Mouse (Mus musculus): ENCODE measurements around the gene Myo6. TPM values are rescaled to one million over a fixed set of nuclear protein-coding genes. Genes with fewer than 3 reads are reported as not detected.

Myo6 gene
- polyA plus RNA-seq, 1 experiment from 2014 or later = 12.1 TPM

- Histone ChIP-seq H3K9ac (no peak overlapping the region), H3K4me1 (no peaks in the 10 kb centered on the region), H3K27ac (no peak overlapping the region), H3K4me3 (no peak overlapping the region), H3K27me3 (no peaks in the 10 kb centered on the region), H3K9me3 (no peaks in the 10 kb centered on the region), H3K4me2 (no peak overlapping the region), H3K36me3 (no peaks in the 10 kb centered on the region)
- ATAC-seq (ENCODE audit: insufficient number of reproducible peaks, low FRiP score, low TSS enrichment, low read depth) = no peak
- 94% methylated on average over 2 of the region's 2 CpGs for WGBS
Measured at GRCm38 (mm10) chr9:80256561-80256960, 91.7 kb downstream of the Myo6 start.

DNA sequence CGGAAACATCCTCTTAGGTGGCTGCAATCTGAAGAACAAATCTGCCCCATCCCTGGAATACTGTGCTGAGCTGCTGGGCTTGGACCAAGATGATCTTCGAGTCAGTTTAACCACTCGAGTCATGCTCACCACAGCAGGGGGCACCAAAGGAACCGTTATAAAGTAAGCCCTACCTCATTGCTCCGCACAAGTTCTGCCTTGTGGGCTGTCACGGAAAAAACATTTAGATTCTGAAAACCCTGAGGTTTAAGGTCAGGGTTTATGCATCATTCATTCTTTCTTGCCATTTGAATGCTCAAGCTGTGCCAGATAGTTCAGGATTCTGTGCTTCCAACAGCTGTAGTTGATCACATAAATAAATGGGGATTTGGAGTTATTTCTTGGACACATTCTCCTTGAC, 93.6 kb downstream of the Myo6 start:
- H3K4me2 ChIP-seq = no peak overlapping the region
- WGBS = 25% methylated on average over 6 of the region's 6 CpGs
- ATAC-seq (ENCODE audit: insufficient number of reproducible peaks, low FRiP score, low TSS enrichment, low read depth) = 0 out of 2 replicates have a peak, but pooled peaks have one; percentile 40
- no peaks in the 10 kb centered on the region for H3K36me3 ChIP-seq
- H3K27me3 ChIP-seq = no peaks in the 10 kb centered on the region
- no peak overlapping the region for H3K9ac ChIP-seq
- 0 out of 2 replicates have a peak, but pooled peaks cover 4% of the 10 kb centered on the region for H3K4me1 ChIP-seq
- H3K27ac ChIP-seq = peak overlapping the region; percentile 14; the same call in 1 of the 2 replicates
- H3K9me3 ChIP-seq = no peaks in the 10 kb centered on the region
- H3K4me3 ChIP-seq = no peak overlapping the region

DNA sequence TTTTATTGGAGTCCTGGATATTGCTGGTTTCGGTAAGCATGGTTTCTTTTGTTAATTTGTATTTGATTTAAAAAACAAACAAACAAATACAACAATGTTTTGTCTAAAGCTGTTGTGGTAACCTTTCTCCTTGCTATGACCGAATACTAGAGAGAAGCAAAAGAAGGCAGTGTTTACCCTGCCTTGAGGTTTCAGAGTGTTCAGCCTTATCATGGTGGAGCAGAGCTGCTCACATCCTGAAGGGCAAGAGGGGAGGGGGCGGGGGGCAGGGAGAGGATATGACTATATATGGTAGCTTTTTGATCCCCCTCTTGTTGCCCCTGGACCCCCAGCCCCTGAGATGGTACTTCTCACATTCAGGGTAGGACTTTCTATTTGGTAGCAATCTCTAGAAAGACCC, 96.1 kb downstream of the Myo6 start:
- no peak overlapping the region for H3K4me3 ChIP-seq
- no peak overlapping the region for H3K4me2 ChIP-seq
- no peaks in the 10 kb centered on the region for H3K9me3 ChIP-seq
- 0 out of 2 replicates have a peak, but pooled peaks cover 4% of the 10 kb centered on the region for H3K4me1 ChIP-seq
- no peaks in the 10 kb centered on the region for H3K27me3 ChIP-seq
- 77% methylated on average over 3 of the region's 3 CpGs for WGBS
- H3K9ac ChIP-seq = no peak overlapping the region
- ATAC-seq (ENCODE audit: insufficient number of reproducible peaks, low FRiP score, low TSS enrichment, low read depth) = no peak
- H3K27ac ChIP-seq = no peak overlapping the region
- no peaks in the 10 kb centered on the region for H3K36me3 ChIP-seq

GRCm38 (mm10) chr9:80262367-80263026, 97.7 kb downstream of the Myo6 start:
- Histone ChIP-seq H3K9me3 (no peaks in the 10 kb centered on the region), H3K9ac (no peak overlapping the region), H3K36me3 (no peaks in the 10 kb centered on the region), H3K4me2 (no peak overlapping the region), H3K4me1 (0 out of 2 replicates have a peak, but pooled peaks cover 4% of the 10 kb centered on the region), H3K4me3 (no peak overlapping the region), H3K27me3 (no peaks in the 10 kb centered on the region), H3K27ac (no peak overlapping the region)
- WGBS = 24% methylated on average over 8 of the region's 8 CpGs
- ATAC-seq (ENCODE audit: insufficient number of reproducible peaks, low FRiP score, low TSS enrichment, low read depth) = no peak

- Histone ChIP-seq H3K4me1 (0 out of 2 replicates have a peak, but pooled peaks cover 4% of the 10 kb centered on the region), H3K27ac (no peak overlapping the region), H3K4me3 (no peak overlapping the region), H3K36me3 (no peaks in the 10 kb centered on the region), H3K4me2 (no peak overlapping the region), H3K9ac (no peak overlapping the region), H3K27me3 (no peaks in the 10 kb centered on the region), H3K9me3 (no peaks in the 10 kb centered on the region)
- WGBS = 74% methylated on average over 7 of the region's 7 CpGs
- ATAC-seq (ENCODE audit: insufficient number of reproducible peaks, low FRiP score, low TSS enrichment, low read depth) = no peak
Measured at GRCm38 (mm10) chr9:80266086-80266485, 101.3 kb downstream of the Myo6 start.

DNA sequence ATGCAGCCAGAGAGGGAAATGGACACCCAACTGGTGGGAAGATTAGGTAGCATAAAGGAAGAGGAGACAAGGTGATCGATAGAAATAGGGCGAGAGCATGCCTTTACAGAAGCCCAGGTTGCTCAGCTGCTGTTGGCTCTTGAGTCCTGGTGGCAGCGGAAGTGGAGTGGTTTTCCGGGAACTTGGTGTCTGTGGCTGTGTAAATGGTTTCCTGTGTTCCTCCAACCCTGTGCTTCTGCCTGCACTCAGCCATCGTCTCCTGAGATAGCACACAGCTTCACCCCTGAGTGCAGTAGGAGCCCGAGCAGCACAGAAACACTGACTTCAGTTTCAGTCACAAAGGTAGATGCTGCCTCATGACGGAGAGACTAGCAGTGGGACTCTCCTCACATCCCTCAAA, 101.7 kb downstream of the Myo6 start:
- Histone ChIP-seq H3K9ac (no peak overlapping the region), H3K4me3 (no peak overlapping the region), H3K4me1 (0 out of 2 replicates have a peak, but pooled peaks cover 4% of the 10 kb centered on the region), H3K36me3 (no peaks in the 10 kb centered on the region), H3K27me3 (no peaks in the 10 kb centered on the region), H3K9me3 (no peaks in the 10 kb centered on the region), H3K27ac (no peak overlapping the region), H3K4me2 (no peak overlapping the region)
- ATAC-seq (ENCODE audit: insufficient number of reproducible peaks, low FRiP score, low TSS enrichment, low read depth) = no peak
- 81% methylated on average over 7 of the region's 7 CpGs for WGBS

DNA sequence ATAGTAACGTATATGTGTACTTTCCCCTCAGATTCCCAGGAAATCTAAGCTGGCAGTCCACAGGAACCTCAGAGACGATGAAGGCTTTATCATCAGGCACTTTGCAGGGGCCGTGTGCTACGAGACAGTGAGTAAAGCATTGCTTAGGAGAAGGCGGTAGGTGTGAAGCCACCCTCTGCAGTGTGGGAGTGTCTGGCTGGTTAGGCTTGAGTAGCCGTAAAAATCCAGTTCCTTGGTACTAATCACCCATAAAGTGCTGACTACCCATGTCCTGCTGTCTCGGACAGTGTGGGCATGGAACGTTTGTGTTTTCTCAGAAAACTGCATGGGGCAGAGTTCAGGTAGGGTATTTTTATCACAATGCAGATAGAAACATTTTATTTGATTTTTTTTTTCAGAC, 104.8 kb downstream of the Myo6 start:
- no peak overlapping the region for H3K9ac ChIP-seq
- H3K4me1 ChIP-seq = no peaks in the 10 kb centered on the region
- no peaks in the 10 kb centered on the region for H3K36me3 ChIP-seq
- H3K4me2 ChIP-seq = no peak overlapping the region
- H3K4me3 ChIP-seq = no peak overlapping the region
- ATAC-seq (ENCODE audit: insufficient number of reproducible peaks, low FRiP score, low TSS enrichment, low read depth) = no peak
- H3K9me3 ChIP-seq = no peaks in the 10 kb centered on the region
- H3K27me3 ChIP-seq = no peaks in the 10 kb centered on the region
- no peak overlapping the region for H3K27ac ChIP-seq
- WGBS = 51% methylated on average over 8 of the region's 8 CpGs

GRCm38 (mm10) chr9:80272951-80273350, 108.1 kb downstream of the Myo6 start:
- Histone ChIP-seq H3K4me2 (no peak overlapping the region), H3K36me3 (peaks cover 6% of the 10 kb centered on the region; the same call in 1 of the 2 replicates), H3K27ac (no peak overlapping the region), H3K4me3 (no peak overlapping the region), H3K9ac (no peak overlapping the region), H3K27me3 (no peaks in the 10 kb centered on the region), H3K4me1 (no peaks in the 10 kb centered on the region), H3K9me3 (no peaks in the 10 kb centered on the region)
- 78% methylated on average over 1 of the region's 1 CpGs for WGBS
- no peak for ATAC-seq (ENCODE audit: insufficient number of reproducible peaks, low FRiP score, low TSS enrichment, low read depth)

DNA sequence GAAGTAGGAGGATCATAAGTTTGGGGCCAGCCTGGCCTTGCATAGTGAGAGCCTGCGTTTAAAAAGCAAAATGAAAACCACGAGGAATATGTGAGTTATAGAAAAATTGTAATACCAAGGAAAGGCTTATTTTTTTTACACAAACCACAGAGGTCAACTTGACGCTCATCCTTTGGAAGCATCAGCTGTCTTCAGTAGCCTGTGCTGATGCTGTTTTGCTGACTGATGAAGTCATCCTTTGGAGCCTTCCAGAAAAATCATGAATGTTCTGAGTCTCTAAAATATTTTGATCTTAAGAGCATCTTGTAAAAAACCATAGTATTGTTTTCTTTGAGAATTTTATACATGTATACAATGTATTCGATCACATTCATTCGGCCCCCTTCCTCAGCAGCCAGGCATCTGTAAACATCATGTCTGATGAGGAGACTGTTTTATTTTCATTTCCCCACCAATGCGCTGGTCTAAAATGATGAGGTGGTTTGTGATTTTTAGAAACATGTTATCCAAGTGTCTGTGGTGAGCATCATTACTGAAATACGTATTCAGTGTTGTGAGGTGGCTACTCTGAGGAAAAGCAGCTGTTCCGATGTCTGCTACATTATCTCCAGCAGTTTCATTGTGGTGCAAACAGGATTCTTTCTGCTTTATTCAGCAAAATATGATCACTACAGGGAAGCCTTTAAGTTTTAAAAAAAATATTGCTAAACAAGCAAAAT, 110.4 kb downstream of the Myo6 start:
- no peak overlapping the region for H3K27ac ChIP-seq
- H3K27me3 ChIP-seq = no peaks in the 10 kb centered on the region
- no peak overlapping the region for H3K4me3 ChIP-seq
- no peaks in the 10 kb centered on the region for H3K4me1 ChIP-seq
- WGBS = 84% methylated on average over 8 of the region's 8 CpGs
- peaks cover 6% of the 10 kb centered on the region; the same call in 1 of the 2 replicates for H3K36me3 ChIP-seq
- H3K9me3 ChIP-seq = no peaks in the 10 kb centered on the region
- no peak overlapping the region for H3K4me2 ChIP-seq
- no peak for ATAC-seq (ENCODE audit: insufficient number of reproducible peaks, low FRiP score, low TSS enrichment, low read depth)
- no peak overlapping the region for H3K9ac ChIP-seq

DNA sequence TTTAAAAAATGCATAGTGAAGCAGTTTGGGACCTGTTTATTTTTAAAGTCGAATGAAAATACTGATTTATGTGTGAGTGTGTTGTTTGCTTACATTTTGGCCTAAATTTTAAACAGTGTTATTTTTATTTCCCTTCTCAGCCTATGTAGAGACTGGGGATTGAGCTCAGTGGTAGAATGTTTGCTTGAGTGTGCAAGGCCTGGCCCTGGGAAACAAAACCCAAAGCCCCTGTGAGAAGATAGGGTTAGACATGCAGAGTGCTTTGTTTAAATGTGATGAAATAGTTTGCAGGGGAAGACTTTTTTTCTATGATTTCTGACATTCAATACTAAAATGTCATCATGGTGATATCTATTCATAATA, 110.9 kb downstream of the Myo6 start:
- ATAC-seq (ENCODE audit: insufficient number of reproducible peaks, low FRiP score, low TSS enrichment, low read depth) = no peak
- Histone ChIP-seq H3K27ac (no peak overlapping the region), H3K9ac (no peak overlapping the region), H3K36me3 (peaks cover 6% of the 10 kb centered on the region; the same call in 1 of the 2 replicates), H3K4me2 (no peak overlapping the region), H3K4me3 (no peak overlapping the region), H3K4me1 (no peaks in the 10 kb centered on the region), H3K9me3 (no peaks in the 10 kb centered on the region), H3K27me3 (no peaks in the 10 kb centered on the region)
- 80% methylated on average over 1 of the region's 1 CpGs for WGBS

- ATAC-seq (ENCODE audit: insufficient number of reproducible peaks, low FRiP score, low TSS enrichment, low read depth) = no peak
- Histone ChIP-seq H3K9me3 (no peaks in the 10 kb centered on the region), H3K36me3 (peaks cover 6% of the 10 kb centered on the region; the same call in 1 of the 2 replicates), H3K4me1 (no peaks in the 10 kb centered on the region), H3K27me3 (no peaks in the 10 kb centered on the region), H3K4me3 (no peak overlapping the region), H3K4me2 (no peak overlapping the region), H3K27ac (no peak overlapping the region), H3K9ac (no peak overlapping the region)
- 39% methylated on average over 2 of the region's 2 CpGs for WGBS
Measured at GRCm38 (mm10) chr9:80277157-80277556, 112.3 kb downstream of the Myo6 start.

- WGBS = 75% methylated on average over 6 of the region's 6 CpGs
Measured at GRCm38 (mm10) chr9:80277770-80278169, 112.9 kb downstream of the Myo6 start.

More at GRCm38 (mm10) chr9:80277770-80278169, 112.9 kb downstream of the Myo6 start:
- no peak for ATAC-seq (ENCODE audit: insufficient number of reproducible peaks, low FRiP score, low TSS enrichment, low read depth)
- Histone ChIP-seq H3K4me3 (no peak overlapping the region), H3K27me3 (no peaks in the 10 kb centered on the region), H3K9me3 (no peaks in the 10 kb centered on the region), H3K4me2 (no peak overlapping the region), H3K4me1 (no peaks in the 10 kb centered on the region), H3K27ac (no peak overlapping the region), H3K36me3 (peaks cover 6% of the 10 kb centered on the region; the same call in 1 of the 2 replicates), H3K9ac (no peak overlapping the region)

All from limb, embryonic 15.5 days (tissue).